Mouse (Mus musculus) cerebellum, postnatal 25 days (tissue): ENCODE data around the gene Rasgrf1.

Experiments used
- DNase-seq, 2 experiments: peaks; one replicate each; pipeline ENCODE4 v3.0.0; 2021; ENCODE audit warnings: mixed read lengths in 2 of 2

Rasgrf1 gene

DNA sequence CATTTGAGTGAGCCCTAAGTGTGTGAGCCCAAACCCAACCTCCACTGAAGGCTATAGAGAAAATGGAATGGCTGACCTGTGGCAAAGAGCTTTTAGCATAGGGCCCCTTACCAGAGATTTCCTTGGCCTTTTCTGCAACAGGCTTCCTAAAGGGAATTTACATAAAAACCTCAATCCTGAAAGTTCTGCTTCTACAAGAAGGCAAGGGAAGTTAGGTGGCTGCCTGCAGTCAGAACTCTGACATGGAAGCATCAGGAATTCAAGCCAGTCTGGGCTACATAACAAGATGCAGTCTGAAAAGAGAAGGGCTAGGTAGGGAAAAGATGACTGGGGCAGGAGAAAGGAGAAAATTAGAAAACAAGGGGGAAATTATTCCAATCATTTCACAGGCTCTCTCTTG, 1.8 kb upstream of the Rasgrf1 start:
- no peak for DNase-seq

DNA sequence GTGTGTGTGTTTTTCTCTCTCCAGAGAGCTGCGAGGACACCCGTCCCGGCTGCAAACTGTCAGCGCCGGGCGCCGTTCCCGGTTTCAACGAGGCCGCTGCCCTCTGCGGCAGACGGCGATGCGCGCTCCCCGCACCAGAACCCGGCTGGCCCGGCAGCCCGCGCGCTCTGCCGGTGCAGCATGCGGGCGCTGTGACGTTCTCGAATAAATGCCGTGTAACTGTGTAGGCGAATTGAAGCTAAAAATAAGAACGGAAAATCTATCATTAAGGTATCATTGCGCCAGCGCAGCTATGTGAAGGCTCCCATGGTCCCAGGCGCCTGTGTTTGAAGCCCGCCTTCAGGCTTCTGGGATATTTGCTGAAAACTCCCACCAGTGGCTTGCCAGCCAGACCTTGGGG, 1.1 kb upstream of the Rasgrf1 start:
- DNase-seq, result peak; percentile 79 to 88

DNA sequence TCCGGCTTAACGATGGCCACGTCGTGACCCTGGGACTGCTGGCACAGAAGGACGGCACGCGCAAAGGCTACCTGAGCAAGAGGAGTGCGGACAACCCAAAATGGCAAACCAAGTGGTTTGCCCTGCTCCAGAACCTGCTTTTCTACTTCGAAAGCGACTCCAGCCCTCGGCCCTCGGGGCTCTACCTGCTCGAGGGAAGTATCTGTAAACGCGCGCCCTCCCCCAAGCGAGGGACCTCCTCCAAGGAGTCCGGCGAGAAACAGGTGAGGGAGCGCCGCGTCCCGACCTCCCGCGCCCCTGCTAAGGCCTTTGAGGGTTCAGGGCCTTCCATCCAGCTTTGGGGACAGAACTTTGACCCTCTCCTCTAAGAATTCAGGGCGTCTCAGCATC, 298 bp downstream of the Rasgrf1 start:
- peak in 1 of 2 experiments; percentile 50 for DNase-seq

DNA sequence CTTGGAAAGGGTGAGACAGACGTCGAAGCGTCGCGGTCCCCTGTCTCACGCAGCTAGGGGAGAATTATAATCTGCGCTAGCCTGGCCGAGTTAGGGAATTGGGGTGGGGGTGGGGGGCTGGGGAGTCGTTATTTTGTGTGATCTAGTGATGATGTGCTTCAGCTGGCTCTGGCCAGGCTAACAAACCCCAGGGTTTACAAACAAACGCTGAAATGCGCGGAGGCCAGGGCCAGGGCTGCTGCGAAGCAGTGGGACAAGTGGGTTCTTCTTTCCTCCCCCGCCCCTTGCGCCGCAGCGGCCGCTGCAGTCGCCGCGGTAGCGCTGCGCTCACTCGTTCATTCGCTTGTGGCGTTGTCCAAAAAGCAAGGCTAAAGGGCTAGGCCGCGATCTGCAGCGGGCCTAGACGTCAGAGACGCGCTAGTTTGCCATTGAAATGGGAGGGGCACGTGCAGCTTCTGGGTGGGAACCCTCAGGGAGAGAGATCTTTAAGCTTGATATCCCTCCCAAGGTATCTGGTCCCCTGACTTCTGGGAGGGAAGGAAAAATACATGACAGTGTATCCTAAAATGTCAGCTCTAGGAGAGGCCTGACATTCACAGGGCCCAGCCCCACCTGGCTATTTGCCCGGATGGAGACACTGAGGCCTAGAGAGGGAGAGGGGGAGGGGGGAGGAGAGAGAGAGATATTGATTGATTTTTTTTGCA, 1.2 kb downstream of the Rasgrf1 start:
- DNase-seq, result peak; percentile 49 to 60

DNA sequence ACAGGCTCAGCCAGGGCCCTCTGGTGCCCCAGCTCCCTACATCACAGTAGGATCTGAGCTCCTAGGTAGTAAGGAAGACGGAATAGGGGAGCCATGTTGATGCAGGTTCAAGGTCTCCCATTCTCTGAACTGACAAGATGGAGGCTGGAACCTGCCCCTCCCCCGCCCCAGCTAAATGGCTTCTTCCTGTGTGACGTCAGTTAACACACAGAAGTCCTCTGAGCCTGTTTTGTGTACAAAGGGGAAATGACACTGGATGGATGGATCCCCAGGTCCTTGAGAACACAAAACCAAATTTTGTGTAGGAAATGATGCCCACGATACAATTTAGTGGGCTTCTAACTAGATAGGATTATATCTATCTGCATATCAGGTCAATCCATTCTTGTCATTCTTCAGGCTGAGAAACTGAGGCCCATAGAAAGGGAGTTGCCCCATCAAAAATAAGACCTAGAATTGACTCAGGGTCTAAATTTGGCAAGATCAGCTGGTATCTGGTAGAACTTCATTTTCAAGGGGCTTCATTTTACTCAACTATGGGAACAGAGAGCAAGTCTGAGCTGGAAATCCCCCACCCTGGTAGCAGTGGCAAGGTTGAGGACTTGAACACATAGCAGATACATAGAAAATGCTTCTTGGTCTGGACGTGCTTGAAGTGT, 2.3 kb downstream of the Rasgrf1 start:
- no peak for DNase-seq

DNA sequence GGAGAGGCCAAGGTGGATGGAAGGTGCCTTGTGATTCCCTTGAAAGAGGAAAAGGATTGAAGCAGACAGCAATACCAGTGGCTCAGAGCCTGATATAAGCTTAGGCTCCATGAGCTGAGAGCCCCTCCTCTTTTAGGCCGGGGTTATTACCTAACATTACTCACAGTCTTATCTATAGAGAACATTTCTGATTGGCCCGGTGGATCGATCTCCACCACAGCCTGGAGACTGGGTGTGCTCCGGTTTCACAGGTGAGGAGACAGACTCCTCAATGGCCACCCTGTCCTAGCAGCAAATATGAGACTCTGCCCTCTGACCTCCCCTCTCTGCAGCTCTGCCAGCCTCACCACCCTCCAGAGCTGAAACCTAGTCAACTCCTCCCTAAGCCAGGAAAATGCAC, 3.4 kb downstream of the Rasgrf1 start:
- DNase-seq, result no peak

DNA sequence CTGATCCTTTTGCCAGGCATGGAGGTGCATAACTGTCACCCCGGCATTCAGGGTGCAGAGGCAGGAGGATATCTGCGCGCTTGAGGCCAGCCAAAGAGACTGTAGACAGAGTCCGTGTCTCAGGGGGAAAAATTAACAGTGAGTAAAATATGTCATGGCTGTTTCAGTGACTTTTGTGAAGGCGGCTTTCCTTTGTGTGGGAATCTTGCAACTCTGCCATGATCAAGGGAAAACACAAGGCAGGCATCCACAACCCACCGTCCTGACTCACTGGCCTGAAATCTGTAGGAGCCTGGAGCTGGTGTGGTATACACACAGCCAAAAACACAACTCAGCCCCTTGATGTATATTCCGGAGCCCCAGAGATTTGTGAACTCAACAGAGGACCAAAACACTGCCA, 6.8 kb downstream of the Rasgrf1 start:
- no peak for DNase-seq

DNA sequence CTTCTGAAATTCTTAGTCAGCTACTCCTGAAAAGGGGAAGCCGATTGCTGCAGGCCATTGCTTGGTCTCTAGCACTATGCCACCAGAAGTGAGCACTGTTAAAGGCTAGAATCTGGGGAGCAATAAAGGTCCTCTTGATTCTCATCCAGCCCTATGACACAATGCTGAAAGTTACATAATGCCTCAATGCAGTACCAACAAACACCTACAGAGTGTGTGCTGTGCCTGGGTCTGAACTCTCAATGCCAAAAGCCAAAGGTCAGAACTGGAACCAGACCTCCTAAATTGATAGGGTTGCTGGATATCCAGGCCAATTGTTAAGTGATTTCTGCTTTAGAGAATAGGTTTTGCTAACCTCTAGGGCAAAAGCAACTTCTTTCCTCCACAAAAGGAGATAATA, 7.7 kb downstream of the Rasgrf1 start:
- no peak for DNase-seq

DNA sequence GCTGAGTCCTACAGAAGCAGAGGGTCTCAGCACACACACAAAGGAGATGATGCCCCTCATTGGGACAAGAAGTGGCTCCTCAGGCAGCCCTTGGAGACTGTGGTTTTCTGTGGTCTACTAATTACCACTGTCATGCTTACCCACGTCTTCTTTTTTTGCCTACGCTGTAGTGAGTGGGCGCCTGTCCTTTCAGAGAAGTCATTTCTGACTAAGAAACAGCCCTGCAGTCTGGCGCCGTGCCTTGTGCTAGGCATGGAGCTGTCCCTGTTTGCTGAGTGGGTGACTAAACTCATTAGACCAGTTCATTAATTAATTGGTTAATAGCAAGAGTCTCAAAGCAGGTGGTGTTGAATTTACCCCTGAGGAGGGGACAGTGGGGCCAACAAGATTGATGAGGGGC, 9.1 kb downstream of the Rasgrf1 start:
- peak in 1 of 2 experiments; percentile 30 for DNase-seq

DNA sequence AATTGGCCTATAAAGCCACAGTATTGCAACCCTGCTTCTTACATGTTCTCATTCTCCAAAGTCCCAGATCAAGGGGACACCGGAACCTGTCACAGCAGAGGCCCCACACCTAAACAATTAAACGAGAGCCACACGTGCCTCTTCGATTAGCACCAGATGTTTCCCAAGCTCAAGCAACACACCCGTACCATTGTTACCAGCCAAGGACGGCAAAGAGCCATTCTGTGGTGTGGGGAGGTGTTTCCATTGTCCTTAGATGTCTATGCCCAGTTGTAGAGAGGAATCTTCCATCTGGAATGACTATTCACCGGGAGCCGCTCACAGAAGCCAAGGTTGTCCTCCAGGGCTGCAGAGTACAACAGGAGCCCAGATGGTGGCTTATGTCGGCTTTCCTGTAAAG, 11.4 kb downstream of the Rasgrf1 start:
- no peak for DNase-seq

DNA sequence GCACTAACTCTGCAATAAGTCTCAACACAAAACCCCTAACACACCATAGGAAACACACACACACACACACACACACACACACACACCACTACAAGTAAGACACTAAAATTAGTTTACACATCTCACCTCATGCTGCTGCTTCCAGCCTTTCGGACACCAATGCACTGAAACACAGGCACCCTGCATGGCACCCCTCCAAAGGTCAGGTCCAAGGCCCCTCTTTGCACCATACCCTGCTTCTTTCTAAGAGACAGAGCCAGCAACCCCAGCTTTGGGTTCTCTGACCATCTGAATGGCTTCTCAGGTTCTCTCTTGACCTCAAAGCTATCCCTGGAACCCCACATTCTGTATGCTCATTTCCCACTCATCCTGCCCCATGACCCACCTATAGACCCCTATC, 13.0 kb downstream of the Rasgrf1 start:
- no peak for DNase-seq

DNA sequence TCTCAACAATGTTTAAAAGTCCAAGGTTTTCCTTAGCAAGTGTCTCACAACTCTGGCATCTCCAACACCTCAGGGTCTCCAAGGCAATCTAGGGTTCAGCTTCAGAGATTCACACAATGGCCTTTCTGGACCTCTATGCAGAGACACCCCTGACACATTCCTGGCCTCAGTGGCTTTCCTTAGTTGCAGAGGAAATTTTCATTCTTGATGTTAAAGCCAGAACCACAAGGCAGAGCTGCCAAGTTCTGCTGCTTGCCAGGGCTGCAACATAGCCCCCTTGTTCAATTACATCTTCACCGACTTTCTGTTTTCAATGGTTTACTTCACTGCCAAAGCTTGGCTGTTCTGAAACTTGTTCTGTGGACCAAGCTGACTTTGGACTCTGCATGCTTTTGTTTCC, 15.1 kb downstream of the Rasgrf1 start:
- DNase-seq, result no peak

DNA sequence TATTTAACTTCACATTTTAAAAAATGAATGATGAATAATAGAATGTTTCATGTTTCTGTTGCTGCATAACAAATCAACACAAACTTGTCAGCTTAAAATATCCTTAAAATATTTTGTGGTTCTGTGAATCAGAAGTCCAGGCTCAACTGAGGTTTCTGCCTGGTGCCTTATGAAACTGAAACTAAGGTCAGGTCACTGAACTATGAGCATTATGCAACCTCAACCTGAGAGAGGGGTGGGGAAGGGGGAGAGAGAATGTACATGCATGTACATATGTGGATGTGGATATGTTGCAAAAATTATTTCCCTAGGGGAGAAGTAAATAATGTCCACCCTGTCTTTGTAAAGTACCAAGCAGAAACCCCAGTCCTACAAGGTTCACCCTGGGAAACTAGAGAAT, 18.8 kb downstream of the Rasgrf1 start:
- no peak for DNase-seq

DNA sequence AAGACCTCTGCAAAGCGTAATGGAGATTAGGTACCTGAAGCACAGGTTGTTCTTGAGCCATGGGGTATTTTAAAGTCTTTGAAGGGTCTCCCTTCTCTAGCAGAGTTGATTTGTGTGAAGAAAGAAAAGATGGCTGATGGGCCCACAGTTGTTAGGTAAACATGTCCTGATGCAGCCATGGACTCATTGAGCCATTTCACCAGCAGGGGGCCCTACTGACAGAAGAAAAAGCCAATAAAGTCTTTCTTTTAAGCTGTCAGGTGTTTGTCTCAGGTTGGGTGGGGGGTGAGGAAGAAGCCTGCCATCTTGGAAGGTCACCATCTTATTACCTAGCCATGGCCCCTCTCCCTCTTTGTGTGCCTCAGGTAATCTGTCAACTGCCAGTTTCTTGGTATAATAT, 30.7 kb downstream of the Rasgrf1 start:
- peak in 1 of 2 experiments; percentile 1 for DNase-seq

DNA sequence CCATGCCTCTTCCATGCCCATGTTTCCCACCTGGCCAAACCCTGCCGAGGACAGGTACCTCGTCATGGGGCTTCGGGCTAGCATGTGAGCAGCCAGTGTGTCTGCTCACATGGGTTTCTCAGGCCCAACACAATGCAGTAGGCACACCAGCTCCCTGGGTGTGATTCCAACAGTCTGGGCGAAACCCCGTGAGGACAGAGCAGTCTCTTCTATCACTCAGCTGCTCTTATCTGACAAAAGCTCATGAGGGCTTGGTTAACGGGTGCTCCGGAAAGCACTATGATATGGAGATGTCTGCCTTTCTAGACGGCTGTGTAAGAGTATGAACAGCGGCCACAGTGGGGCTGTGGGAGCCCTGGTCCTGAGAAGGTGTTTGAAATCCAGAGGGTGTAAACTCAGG, 37.1 kb downstream of the Rasgrf1 start:
- DNase-seq, result peak in 1 of 2 experiments; percentile 3

DNA sequence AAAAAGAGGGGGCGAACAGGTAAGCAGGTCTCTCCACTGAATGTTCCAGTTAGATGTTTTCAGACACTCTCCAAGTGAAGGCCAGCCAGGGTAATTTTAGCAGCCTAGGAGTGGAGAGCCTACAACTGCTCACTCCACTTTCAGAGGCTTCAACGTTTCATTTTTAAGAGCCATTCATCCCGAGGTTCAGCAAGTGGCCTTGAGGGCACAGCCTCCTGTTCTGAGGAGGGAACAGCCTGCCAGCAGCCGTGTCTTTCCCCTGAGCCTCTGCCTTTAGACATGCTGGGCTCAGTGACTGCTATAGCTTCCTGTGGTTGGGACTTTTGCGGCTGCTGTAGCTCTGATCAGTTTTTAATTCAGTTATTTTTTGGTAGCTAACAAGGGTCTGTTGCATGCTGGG, 38.9 kb downstream of the Rasgrf1 start:
- DNase-seq, result peak in 1 of 2 experiments; percentile 1

DNA sequence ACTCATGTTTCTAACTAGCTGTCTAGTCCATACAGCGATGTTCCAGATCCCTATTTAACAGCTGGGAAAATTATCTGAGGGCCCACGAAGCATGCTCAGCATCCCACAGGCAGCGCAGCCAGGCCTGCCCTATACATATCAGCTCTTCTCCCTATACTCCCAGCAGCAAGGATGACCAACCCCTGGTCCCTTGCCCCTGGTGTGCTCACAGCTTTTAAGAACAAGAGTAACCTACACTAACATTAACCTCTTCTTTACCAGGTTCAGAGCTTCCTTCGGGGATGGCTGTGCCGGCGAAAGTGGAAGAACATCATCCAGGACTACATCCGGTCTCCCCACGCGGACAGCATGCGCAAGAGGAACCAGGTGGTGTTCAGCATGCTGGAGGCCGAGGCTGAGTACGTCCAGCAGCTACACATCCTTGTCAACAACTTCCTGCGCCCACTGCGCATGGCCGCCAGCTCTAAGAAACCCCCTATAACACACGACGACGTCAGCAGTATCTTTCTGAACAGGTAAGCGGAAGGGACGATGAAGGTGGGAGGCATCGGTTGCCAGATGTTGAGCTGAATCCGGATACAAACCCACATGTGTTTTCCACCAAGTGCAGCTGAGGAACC, 44.0 kb downstream of the Rasgrf1 start:
- peak in 1 of 2 experiments; percentile 1 for DNase-seq

DNA sequence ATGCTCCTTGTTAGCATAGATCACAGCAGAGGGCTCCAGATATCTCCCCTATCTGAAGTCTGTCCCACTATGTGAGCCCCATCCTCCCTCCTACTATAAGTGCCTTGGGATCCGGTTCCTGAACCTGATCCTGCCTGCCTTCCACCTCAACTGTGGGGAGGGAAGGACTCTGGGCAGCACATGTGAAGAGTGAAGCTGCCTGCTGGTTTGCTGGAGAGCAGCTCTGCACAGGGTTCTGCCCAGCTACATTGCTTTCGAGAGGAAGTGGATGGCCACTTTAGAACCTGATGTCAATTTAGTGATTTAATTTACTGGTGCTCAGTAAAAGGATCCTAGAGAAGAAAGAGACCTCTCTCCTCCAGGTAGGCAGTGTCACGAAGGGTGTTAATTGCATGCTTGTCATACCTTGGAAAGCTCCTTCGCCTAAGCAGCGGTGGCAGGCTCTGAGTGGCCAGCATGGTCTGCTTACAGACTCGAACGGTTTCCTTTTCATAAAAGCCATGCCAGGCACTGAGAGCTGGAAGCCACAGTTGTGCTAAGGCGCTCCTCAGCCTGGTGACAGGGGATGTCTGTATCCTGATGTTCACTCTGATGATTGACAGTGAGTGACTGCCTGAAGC, 45.3 kb downstream of the Rasgrf1 start:
- no peak for DNase-seq

DNA sequence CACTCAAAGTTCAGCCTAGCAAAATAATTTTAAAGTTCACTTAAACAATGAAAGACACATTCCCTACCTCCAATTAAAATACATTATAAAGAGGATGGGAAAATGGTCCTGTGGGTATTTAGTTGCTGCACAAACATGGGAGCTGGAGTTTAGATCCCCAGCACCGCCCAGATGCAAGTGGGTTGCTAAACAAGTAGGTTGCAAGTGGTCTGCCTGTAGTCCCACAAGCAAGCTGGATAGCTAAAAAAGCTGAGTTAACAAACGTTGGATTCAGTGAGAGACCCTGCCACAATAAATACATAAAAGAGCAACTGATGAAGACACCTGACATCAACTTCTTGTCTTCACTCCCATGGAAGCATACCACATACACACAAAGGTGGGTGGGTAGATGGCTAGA, 49.3 kb downstream of the Rasgrf1 start:
- DNase-seq, result no peak

DNA sequence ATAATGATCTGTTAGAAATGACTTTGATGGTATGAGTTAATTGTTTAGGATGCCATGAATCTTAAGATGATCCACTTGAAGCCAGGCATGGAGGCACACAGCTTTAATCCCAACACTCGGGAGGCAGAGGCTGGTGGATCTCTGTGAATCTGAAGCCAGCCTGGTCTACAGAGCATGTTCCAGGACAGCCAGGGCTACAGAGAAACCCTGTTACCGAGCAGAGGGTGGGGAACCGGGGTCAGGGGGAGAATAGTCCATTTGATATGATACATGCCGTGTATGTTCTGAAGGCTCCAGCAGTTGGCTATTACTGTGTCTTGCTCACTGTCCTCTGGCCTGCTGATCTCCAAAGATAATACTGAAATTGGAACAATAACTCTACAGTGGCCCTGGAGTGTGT, 54.4 kb downstream of the Rasgrf1 start:
- no peak for DNase-seq

DNA sequence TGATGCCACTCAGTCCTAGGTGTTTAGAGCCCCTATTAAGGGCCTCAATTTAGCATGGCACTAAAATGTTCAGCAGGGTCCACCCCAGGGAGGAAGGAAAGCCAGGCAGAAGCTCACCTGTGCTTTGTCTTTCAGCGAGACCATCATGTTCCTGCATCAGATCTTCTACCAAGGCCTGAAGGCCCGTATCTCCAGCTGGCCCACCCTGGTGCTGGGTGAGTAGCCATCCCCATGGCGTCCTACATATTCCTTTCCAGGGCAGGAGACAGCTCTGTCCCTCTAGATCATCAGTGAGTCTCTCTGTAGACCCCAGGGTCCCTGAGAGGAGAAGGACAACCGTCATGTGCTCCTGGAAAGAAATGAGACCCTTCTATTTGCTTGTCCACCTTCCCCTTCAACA, 58.0 kb downstream of the Rasgrf1 start:
- no peak for DNase-seq

DNA sequence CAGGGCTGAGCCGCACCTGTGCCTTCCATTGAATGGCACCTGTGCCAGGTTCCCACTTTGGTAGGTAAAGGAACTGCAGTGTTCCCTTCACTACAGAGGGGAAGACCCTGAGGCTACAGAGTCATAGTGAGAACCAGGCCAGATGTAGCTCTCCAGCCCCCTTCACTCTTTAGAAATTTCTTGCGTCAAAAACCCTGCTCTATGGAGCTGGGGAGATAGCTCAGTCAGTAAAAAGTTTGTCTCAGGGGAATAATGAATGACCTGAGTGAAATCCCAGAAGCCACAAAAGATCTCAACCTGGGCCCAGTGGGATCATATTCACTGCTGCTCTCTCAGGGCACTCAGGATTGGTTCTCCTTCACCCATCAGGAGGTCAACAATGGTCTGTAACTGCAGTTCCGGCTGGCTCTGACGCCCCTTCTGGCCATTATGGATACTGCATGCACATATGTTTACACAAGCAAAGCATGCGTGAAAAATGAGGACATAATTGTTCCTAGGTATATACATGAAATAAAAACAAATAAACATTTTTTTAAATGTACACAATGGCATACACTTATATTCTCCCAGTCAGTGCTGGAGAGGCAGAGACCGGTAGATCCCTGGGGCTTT, 59.2 kb downstream of the Rasgrf1 start:
- no peak for DNase-seq

DNA sequence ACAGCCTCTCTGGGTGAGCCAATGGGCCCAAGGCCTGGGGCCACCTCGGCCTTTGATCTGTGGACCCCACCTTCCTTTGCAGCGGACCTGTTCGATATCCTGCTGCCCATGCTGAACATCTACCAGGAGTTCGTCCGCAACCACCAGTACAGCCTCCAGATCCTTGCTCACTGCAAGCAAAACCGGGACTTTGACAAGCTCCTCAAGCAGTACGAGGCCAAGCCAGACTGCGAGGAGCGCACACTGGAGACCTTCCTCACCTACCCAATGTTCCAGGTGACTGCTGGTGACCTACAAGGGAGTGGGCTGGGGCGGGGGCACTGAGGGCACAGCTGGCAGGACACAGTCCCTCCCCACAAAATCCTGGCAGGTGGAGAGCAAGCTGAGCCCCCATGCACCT, 60.6 kb downstream of the Rasgrf1 start:
- DNase-seq, result no peak
